Mouse (Mus musculus): Measurements from ENCODE around the gene Ahcy.
"Not testable (repeated sequence)": the region's sequence is repeated elsewhere in the genome, so short reads cannot be mapped to it uniquely, and the experiment has no call there.

GRCm38 (mm10) chr2:155053512-155053911, 20.8 kb downstream of the Ahcy start:
- TF ChIP-seq EP300, CTCF (IDR thresholded peaks at IDR 0.05; ENCODE audit: low read depth): not testable (repeated sequence)
